Mouse (Mus musculus) retina, adult 2 months (tissue): ENCODE measurements around the gene Olfm1.

Experiments
- DNase-seq: peaks from one replicate; pipeline ENCODE4 v3.0.0-alpha.2; 2012; ENCODE audit warnings: low read depth, low spot score

Olfm1 gene

DNA sequence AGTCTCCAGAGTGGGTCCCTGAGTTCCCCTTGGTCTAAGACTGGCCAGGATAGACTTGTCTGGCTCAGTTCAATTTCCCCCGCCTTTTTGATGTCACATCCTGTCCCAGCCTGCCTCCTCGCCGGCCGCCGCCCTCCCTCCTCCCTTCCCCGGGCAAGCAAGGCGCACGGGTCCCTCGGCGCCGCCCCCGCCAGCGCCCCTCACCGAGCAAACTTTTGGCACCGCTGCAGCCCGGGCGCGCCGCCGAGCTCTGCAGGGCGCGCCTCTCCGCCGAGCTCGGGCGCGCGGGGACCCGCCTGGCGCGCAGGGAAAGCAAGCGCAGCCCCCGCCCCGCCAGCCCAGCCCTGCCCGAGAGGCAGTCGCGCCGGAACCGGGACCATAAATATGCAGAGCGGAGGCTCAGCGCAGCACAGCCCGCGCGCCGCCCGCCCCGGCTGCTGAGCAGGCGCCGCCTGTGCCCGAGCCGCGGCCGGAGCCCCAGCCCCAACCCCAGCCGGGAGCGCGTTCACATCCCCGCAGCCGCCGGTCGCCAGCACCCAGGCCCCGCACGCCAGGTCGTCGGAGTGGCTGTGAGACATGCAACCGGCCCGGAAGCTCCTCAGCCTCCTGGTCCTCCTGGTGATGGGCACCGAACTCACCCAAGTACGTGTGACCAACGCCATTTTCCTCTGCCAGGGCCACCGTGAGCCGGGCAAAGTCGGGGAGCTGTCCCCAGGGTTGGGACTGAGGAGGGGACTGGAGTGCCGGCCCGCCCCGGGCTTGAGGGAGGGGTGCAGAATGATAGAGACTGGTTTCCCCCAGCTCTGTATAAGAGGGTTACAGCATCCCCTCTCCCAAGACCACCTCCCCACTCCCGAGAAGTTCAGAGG is at the start of gene Olfm1:
Gene Olfm1, plus strand, starts transcription at position 172 of the 869 bp plus-strand sequence.
- no peak for DNase-seq

DNA sequence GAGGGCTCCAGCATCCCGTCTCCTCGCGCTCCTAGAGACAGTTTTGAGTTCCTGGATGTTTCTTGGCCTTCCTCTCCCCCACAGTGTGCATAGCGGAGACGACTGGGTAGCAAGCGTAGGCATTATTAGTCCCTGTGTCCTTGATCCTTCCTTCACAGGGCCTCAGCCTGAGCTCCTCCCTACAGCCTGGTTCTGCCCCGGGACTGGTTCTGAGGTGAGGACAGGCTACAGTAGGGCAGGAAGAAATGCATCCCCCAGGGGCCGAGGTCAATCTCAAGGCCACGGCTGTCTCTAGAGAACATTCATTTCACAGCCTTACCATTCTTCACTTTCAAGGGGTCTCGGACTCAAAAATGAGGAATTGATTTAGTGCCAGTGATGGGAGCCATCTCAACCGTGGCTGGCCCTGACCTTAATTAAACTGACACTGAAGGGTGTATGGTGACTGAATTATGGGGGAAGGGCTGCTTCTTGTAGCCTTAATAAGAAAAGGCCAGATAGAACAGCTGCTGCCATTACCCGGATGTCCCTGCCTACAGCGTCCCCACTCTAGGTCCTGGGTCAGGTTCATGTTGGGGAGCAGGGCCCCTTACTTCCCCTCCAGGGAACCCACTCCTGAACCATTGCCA is 49.3 kb upstream of the Olfm1 start:
- no peak for DNase-seq

DNA sequence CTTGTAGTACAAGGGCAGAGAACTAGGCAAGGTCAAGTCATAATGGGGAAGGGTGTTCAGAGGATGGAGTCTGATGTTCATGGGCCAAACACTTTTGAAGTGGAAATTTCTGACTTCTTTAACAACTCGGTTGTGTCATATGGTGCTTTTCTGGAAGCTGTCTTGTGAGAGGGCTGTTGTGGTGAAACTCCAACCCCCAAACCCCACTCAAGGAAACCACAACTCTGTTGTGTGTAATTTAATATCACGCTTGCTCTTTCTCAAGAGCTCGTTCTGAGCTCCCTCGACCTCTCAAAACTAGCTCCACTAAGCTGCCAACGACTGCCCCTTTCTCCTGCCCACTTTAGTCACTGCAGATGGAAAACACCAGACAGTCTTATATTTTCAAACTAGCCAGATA is 47.1 kb upstream of the Olfm1 start:
- no peak for DNase-seq

- no peak for DNase-seq
Measured at GRCm38 (mm10) chr2:28146152-28146551, 46.6 kb upstream of the Olfm1 start.

GRCm38 (mm10) chr2:28146685-28147084 is 46.1 kb upstream of the Olfm1 start:
- DNase-seq: no peak

GRCm38 (mm10) chr2:28147248-28147794 is 45.5 kb upstream of the Olfm1 start:
- no peak for DNase-seq

- no peak for DNase-seq
Measured at GRCm38 (mm10) chr2:28149688-28150087, 43.1 kb upstream of the Olfm1 start.

GRCm38 (mm10) chr2:28160568-28160967 is 32.2 kb upstream of the Olfm1 start:
- DNase-seq: no peak

DNA sequence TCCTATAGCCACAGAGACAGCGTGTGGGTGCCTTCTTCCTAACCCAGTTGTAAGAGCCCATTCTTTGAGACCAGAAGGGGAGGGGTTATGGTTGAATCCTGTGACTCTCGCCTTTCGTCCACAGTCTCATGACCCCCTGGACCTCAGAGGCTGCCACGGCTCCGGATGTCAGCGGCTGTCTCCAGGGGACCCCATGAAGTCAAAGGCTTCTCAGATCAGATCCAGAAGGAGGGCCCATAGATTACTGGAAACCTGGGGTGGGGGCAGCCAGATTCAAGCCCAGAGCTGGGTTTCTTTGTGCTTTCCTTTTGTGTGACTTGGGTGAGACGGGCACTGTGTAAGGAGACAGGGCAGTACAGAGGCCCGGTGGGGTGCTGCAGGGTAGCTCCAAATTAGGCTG is 27.2 kb upstream of the Olfm1 start:
- no peak for DNase-seq

GRCm38 (mm10) chr2:28169336-28169735 is 23.5 kb upstream of the Olfm1 start:
- DNase-seq: no peak

GRCm38 (mm10) chr2:28171962-28172361 is 20.8 kb upstream of the Olfm1 start:
- DNase-seq: no peak

- DNase-seq: no peak
Measured at GRCm38 (mm10) chr2:28173225-28174141, 19.3 kb upstream of the Olfm1 start.

GRCm38 (mm10) chr2:28174441-28174840 is 18.4 kb upstream of the Olfm1 start:
- no peak for DNase-seq

DNA sequence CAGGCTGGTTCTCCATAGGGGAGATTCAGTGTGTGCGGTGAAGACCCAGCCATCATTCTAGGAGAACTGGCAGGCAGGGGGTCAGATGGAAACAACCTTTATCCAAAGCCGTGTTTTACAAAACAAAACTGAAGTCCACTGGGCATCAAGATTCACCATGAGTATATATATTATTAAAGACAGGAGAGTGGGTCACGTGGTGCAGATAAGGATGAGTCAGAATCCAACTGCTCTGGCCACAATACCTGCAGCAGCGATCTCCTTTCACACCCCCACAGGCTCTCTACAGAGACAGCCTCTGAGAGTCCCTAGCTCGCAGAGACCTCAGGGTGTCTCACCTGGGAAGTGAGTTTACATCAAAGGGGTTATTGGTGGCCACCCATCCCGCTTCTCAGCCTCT is 14.2 kb upstream of the Olfm1 start:
- DNase-seq: no peak

DNA sequence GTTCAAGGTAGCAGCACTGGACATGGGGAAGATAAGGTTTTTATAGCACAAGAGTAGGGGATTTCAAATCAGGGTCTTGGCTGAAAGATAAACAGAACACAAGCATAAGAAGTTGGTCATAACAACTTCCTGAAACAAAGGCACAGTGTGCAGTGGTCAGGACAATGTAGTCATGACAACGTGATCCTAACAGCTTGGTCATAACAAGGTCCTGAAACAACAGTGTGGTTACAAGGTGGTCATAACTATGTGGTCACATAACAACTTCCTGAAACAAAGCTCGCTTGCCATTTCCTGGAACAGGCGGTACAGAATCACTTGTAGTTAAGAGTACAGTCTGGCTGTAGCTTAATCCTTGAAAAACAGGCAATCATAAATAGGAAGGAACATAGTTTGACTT is 12.7 kb upstream of the Olfm1 start:
- DNase-seq: no peak

DNA sequence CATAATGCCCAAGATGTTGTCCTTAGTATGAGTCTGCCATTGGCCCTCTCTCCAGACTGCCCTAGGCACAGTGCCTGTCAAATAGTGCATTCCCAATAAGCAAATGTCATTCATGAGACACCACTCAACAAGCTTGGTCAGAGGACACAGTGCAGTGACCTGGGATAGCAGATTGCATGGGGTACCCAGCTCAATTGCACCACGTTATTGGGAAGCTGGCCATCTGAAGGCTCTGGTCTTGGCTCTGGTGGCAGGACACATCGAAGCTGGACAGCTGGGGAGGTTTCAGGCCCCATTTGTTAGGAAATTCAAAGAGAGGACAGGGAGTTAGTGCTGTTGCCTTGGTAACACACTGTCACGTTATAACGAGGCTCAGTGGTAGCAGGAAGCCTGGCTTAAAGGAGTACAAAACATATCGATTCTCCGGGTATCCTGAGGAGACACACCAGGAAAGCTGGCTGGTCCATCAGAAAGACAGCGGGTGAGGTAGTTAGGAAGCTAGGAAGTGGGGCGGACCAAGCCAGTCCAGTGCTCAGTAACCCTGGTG is 4.3 kb upstream of the Olfm1 start:
- DNase-seq: no peak

- DNase-seq: no peak
Measured at GRCm38 (mm10) chr2:28193690-28194087, 897 bp downstream of the Olfm1 start.

DNA sequence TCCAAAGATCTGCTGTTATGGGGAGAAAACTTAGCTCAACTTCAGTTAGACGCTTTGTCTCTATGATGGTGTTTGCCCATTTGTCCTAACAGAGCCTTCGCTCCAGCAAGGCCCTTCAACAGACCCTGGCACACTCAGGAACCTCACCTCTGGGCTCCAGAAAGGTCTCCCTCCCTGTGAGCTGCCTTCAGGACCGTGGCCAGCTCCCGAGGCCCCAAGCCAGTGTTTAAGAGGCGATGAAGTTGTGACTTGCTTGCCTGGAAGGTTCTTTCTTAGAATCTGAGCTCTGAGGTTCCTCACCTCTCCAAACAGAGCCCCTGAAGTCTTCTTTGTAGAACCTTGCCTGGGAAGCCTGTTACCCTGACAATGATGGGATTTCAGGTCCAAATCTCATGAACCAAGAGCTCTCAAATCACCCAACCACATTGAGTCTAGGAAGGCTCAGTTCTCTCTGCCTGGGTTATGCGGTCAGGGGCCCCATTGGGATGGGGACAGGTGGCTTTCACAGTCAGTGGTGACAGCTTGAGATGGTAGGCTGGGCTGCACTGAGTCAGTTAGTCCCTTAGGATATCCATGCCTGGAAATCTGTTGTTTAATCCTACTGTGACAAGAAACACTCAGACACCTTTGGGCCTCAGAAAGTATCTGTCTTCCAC is 2.3 kb downstream of the Olfm1 start:
- DNase-seq: no peak

DNA sequence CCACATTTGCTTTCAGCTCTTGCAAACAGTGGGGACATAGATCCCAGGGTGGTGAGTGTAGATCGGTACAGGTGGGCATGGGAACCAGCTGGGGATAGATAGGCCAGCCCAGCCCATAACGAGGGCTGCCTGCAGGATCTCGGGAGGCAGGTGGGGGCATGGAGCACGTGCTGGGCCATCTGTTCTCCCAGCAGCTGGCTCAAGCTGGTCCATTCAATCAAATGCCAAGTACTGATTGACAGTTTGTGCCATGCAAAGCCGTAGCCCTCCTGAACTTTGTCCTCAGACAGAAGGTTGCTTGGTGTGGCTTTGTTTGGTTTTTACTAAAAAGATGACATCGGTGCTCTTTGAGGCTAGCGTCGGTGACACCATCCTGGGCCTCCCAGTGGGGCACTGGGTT is 2.9 kb downstream of the Olfm1 start:
- DNase-seq: no peak

DNA sequence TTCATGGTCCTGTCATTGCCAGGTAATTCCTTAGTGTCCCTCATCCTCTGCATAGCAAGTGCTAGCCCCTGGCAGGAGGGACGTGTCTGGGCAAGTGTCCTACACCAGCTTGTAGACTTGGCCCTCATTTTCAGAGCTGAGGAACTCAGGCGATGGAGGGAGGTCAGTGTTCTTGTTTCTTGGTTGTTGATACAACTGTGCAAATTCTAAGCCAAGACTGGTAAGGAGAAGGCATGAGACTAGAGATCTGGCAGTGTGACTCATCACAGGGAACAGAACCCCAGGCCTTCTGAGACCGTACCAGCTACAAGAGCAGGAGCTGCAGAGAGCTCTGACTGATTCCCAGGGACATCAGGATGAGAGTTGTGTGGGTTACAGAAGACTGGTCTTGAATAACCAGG is 8.6 kb downstream of the Olfm1 start:
- no peak for DNase-seq

- peak; percentile 57 for DNase-seq
Measured at GRCm38 (mm10) chr2:28204167-28204566, 11.4 kb downstream of the Olfm1 start.
